Mouse (Mus musculus) embryo, embryonic 10 days (tissue): Measurements from ENCODE around the gene Pank1.

ENCODE experiments used
- DNase-seq: peaks from one replicate; pipeline ENCODE4 v3.0.0-alpha.2; 2015; ENCODE audit warnings: low spot score

The Pank1 gene

GRCm38 (mm10) chr19:34878603-34879541 is at the start of gene Pank1:
Pank1 (minus strand) TSS chr19:34879455.
- DNase-seq = peak; percentile 81

- DNase-seq = no peak
These were observed 43.3 kb upstream of the Pank1 start for GRCm38 (mm10) chr19:34922603-34922963.

GRCm38 (mm10) chr19:34921652-34922602 is 42.7 kb upstream of the Pank1 start, which contains the start of gene Kif20b:
Kif20b (plus strand) TSS chr19:34922361.
- DNase-seq = peak; percentile 92

GRCm38 (mm10) chr19:34921253-34921651 is 42.0 kb upstream of the Pank1 start:
- peak; percentile 40 for DNase-seq

GRCm38 (mm10) chr19:34920531-34920930 is 41.3 kb upstream of the Pank1 start:
- DNase-seq = no peak

- no peak for DNase-seq
These were observed 40.8 kb upstream of the Pank1 start for GRCm38 (mm10) chr19:34920066-34920465.

GRCm38 (mm10) chr19:34912366-34912765 is 33.1 kb upstream of the Pank1 start:
- no peak for DNase-seq

- DNase-seq = no peak
These were observed 27.5 kb upstream of the Pank1 start for GRCm38 (mm10) chr19:34906772-34907171.

GRCm38 (mm10) chr19:34905424-34905823 is 26.2 kb upstream of the Pank1 start:
- DNase-seq = no peak

- DNase-seq = no peak
These were observed 24.8 kb upstream of the Pank1 start for GRCm38 (mm10) chr19:34904032-34904431.

- no peak for DNase-seq
These were observed 22.5 kb upstream of the Pank1 start for GRCm38 (mm10) chr19:34901735-34902134.

GRCm38 (mm10) chr19:34901266-34901665 is 22.0 kb upstream of the Pank1 start:
- no peak for DNase-seq

GRCm38 (mm10) chr19:34898941-34899340 is 19.7 kb upstream of the Pank1 start:
- DNase-seq = no peak

GRCm38 (mm10) chr19:34897082-34897965 is 18.1 kb upstream of the Pank1 start:
- no peak for DNase-seq

GRCm38 (mm10) chr19:34895082-34895481 is 15.8 kb upstream of the Pank1 start:
- DNase-seq = no peak

GRCm38 (mm10) chr19:34891590-34891989 is 12.3 kb upstream of the Pank1 start:
- no peak for DNase-seq

GRCm38 (mm10) chr19:34890981-34891380 is 11.7 kb upstream of the Pank1 start:
- no peak for DNase-seq

- no peak for DNase-seq
These were observed 7.1 kb upstream of the Pank1 start for GRCm38 (mm10) chr19:34886324-34886723.

- DNase-seq = no peak
These were observed 4.4 kb upstream of the Pank1 start for GRCm38 (mm10) chr19:34883526-34884224.

GRCm38 (mm10) chr19:34882443-34882842 is 3.2 kb upstream of the Pank1 start:
- DNase-seq = no peak

- no peak for DNase-seq
These were observed 1.9 kb upstream of the Pank1 start for GRCm38 (mm10) chr19:34881160-34881559.
